Mouse (Mus musculus) layer of hippocampus, adult 6 months (tissue): ENCODE data around the gene Asl. TPM values are rescaled to one million over a fixed set of nuclear protein-coding genes. Genes with fewer than 3 reads are reported as not detected.

Experiments used
- long read RNA-seq, 2 experiments: library from polyadenylated mRNA; unstranded; transcript quantifications; one replicate each; pipeline ENCODE4 v2.0.0; 2019 to 2020
- polyA plus RNA-seq: library from polyadenylated mRNA; unstranded; fragments of <200 nt; fragmentation: Nextera tagmentation; gene quantifications from 2 replicates; pipeline ENCODE4 v1.2.3, GENCODE M21; 2021

Gene Asl
- 19.3 and 19.5 TPM in 2 replicates for polyA plus RNA-seq
- long read RNA-seq, experiment 1, transcript Asl-205 (17 exons, 1,824 nt) = major isoform, 14 of 25 reads
- long read RNA-seq, experiment 1, partial matches to known transcripts = 1 of 25 reads
- long read RNA-seq, experiment 1, other reads (novel, unspliced or antisense) = 6 of 25 reads
- long read RNA-seq, experiment 2, transcript Asl-205 (17 exons, 1,824 nt) = major isoform, 72 of 101 reads
- long read RNA-seq, experiment 2, transcript Asl-203 (16 exons, 2,413 nt) = minor isoform, 16 of 101 reads
- long read RNA-seq, experiment 2, partial matches to known transcripts = 1 of 101 reads
- long read RNA-seq, experiment 2, other reads (novel, unspliced or antisense) = 12 of 101 reads

GRCm38 (mm10) chr5:130029142-130029897, at the start of gene Asl, which contains the start of gene Crcp:
Gene Asl, minus strand, starts transcription at chr5:130029247.
Gene Crcp, plus strand, starts transcription at chr5:130029290.

GRCm38 (mm10) chr5:130073026-130073425, 44.0 kb upstream of the Asl start, which contains the start of gene Tpst1:
Gene Tpst1, plus strand, starts transcription at chr5:130073326.

GRCm38 (mm10) chr5:130002301-130003146, 26.5 kb downstream of the Asl start, which contains the start of gene Gusb:
Gene Gusb, minus strand, starts transcription at chr5:130003049.

Other genes with a start within 250 kb of the Asl start
- gene Psph, start 241.8 kb downstream of the Asl start, polyA plus RNA-seq = 49.6 and 53.3 TPM in 2 replicates
- 17.6 and 18.9 TPM in 2 replicates for gene Sumf2, start 182.3 kb downstream of the Asl start, polyA plus RNA-seq
- gene Chchd2, start 141.8 kb downstream of the Asl start, polyA plus RNA-seq = 2,015 and 2,200 TPM in 2 replicates
- gene Zbed5, start 133.5 kb downstream of the Asl start, polyA plus RNA-seq = 6.1 and 7.3 TPM in 2 replicates
- gene Phkg1, start 130.7 kb downstream of the Asl start, polyA plus RNA-seq = 7.8 and 7.9 TPM in 2 replicates
- 3.6 and 7.0 TPM in 2 replicates for gene Nupr1l, start 120.7 kb downstream of the Asl start, polyA plus RNA-seq
- gene Vkorc1l1, start 87.3 kb downstream of the Asl start, polyA plus RNA-seq = 6.3 and 8.5 TPM in 2 replicates
- gene Gusb, start 26.2 kb downstream of the Asl start, polyA plus RNA-seq = 22.1 and 23.5 TPM in 2 replicates
- 35.4 and 40.8 TPM in 2 replicates for gene Crcp, start within 50 bp of the Asl start, polyA plus RNA-seq
- gene Tpst1, start 44.1 kb upstream of the Asl start, polyA plus RNA-seq = 40.7 and 41.9 TPM in 2 replicates
- 10.1 and 11.5 TPM in 2 replicates for gene Kctd7, start 115.6 kb upstream of the Asl start, polyA plus RNA-seq
- 26.1 and 27.5 TPM in 2 replicates for gene Rabgef1, start 142.6 kb upstream of the Asl start, polyA plus RNA-seq
- gene Tmem248, start 187.8 kb upstream of the Asl start, polyA plus RNA-seq = 19.4 TPM in 2 replicates
- 118 and 126 TPM in 2 replicates for gene Sbds, start 226.3 kb upstream of the Asl start, polyA plus RNA-seq
- 11.2 and 12.1 TPM in 2 replicates for gene Tyw1, start 226.4 kb upstream of the Asl start, polyA plus RNA-seq